Mouse (Mus musculus) kidney, adult 11 months (tissue): ENCODE data around the gene Uggt1.

Experiments used
- DNase-seq: peaks from one replicate; pipeline ENCODE4 v3.0.0; 2022

Gene Uggt1

GRCm38 (mm10) chr1:36255871-36256640 is 11.5 kb upstream of the Uggt1 start:
- no peak for DNase-seq

GRCm38 (mm10) chr1:36254635-36255360 is 10.3 kb upstream of the Uggt1 start:
- DNase-seq, result peak; percentile 55

- DNase-seq, result peak; percentile 51
Observed at GRCm38 (mm10) chr1:36252791-36253190, 8.3 kb upstream of the Uggt1 start.

GRCm38 (mm10) chr1:36251426-36251825 is 6.9 kb upstream of the Uggt1 start:
- DNase-seq, result no peak

- DNase-seq, result no peak
Observed at GRCm38 (mm10) chr1:36246688-36247087, 2.2 kb upstream of the Uggt1 start.

GRCm38 (mm10) chr1:36244828-36245215 is 302 bp upstream of the Uggt1 start:
- no peak for DNase-seq

- DNase-seq, result no peak
Observed at GRCm38 (mm10) chr1:36243447-36244057, 968 bp downstream of the Uggt1 start.

GRCm38 (mm10) chr1:36241903-36242429 is 2.6 kb downstream of the Uggt1 start:
- DNase-seq, result no peak

- DNase-seq, result no peak
Observed at GRCm38 (mm10) chr1:36240176-36240575, 4.3 kb downstream of the Uggt1 start.

- DNase-seq, result no peak
Observed at GRCm38 (mm10) chr1:36239396-36239795, 5.1 kb downstream of the Uggt1 start.

GRCm38 (mm10) chr1:36235855-36236254 is 8.7 kb downstream of the Uggt1 start:
- DNase-seq, result no peak

GRCm38 (mm10) chr1:36235057-36235639 is 9.4 kb downstream of the Uggt1 start:
- no peak for DNase-seq

- no peak for DNase-seq
Observed at GRCm38 (mm10) chr1:36233218-36233617, 11.3 kb downstream of the Uggt1 start.

GRCm38 (mm10) chr1:36230919-36231705 is 13.4 kb downstream of the Uggt1 start:
- no peak for DNase-seq

- no peak for DNase-seq
Observed at GRCm38 (mm10) chr1:36228461-36228860, 16.1 kb downstream of the Uggt1 start.

GRCm38 (mm10) chr1:36224648-36225047 is 19.9 kb downstream of the Uggt1 start:
- no peak for DNase-seq

- no peak for DNase-seq
Observed at GRCm38 (mm10) chr1:36214324-36214723, 30.2 kb downstream of the Uggt1 start.

- no peak for DNase-seq
Observed at GRCm38 (mm10) chr1:36201739-36202138, 42.8 kb downstream of the Uggt1 start.

GRCm38 (mm10) chr1:36194482-36194881 is 50.0 kb downstream of the Uggt1 start:
- DNase-seq, result no peak

- no peak for DNase-seq
Observed at GRCm38 (mm10) chr1:36191966-36192365, 52.6 kb downstream of the Uggt1 start.

GRCm38 (mm10) chr1:36180038-36180437 is 64.5 kb downstream of the Uggt1 start:
- DNase-seq, result no peak

GRCm38 (mm10) chr1:36173461-36173860 is 71.1 kb downstream of the Uggt1 start:
- peak; percentile 11 for DNase-seq
